ENCODE assay signal across 11 mouse cellular contexts in the genomic region with DNA sequence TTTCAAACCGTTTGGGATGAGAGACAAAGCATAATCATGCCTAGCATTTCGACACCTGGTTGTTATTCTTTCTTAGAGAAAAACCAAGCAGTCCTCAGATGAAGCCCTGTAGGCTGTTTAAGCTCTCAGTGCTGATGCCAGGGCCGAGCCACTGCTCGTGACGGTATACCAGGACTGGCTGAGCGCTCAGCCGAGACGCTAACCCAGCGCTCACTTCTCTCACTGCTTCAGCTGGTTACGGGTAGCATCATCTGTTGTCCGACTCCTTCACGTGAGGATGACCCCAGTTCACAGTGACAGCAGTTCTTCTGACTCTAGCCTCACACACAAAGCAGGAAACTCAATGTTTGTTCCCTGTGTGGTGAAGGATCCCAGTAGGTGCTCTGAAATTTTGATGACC. TPM values are rescaled to one million over a fixed set of nuclear protein-coding genes. Genes with fewer than 3 reads are reported as not detected.
DNase-seq lines count a peak whose midpoint lies in the region; ATAC-seq and TF ChIP-seq lines count a peak whose summit lies in the region.
"Had no signal": no experiment of that assay in that cellular context is flagged by ENCODE, and none has a peak within 500 bp of the region (broad histone marks: within the 10 kb centered on the region; RNA-seq: fewer than 3 reads in every experiment).

No protein-coding gene starts in this region.

- no peak for DNase-seq in heart, postnatal 0 days (ENCODE audit: low spot score)
- DNase-seq in heart, adult 18-20 months = no peak
- no peak for DNase-seq in lung, adult 2 months
- DNase-seq in urinary bladder, postnatal 14 days (ENCODE audit: low spot score) = no peak
- no peak for DNase-seq in left cerebral cortex, adult 11 months (ENCODE audit: low spot score)
- DNase-seq: lung, postnatal 4 days; thymus, postnatal 4 days had no signal

- 0 out of 2 replicates have a peak overlapping the region, but pooled peaks have one; percentile 15 for H3K4me2 ChIP-seq in heart, postnatal 0 days (ENCODE audit: low read depth, low read length)
- H3K4me2 ChIP-seq in lung, embryonic 16.5 days (ENCODE audit: low read depth, low read length) = no peak overlapping the region
- H3K4me2 ChIP-seq in intestine, embryonic 15.5 days (replicated peaks) = no peak overlapping the region
- no peak overlapping the region for H3K4me2 ChIP-seq in stomach, embryonic 14.5 days (replicated peaks; ENCODE audit: low read depth, low read length)

- 66% methylated on average over 12 of the region's 12 CpGs for WGBS in heart, postnatal 0 days
- WGBS in lung, embryonic 16.5 days = 58% methylated on average over 12 of the region's 12 CpGs
- WGBS in lung, adult 2 months = 68% methylated on average over 12 of the region's 12 CpGs
- 67% methylated on average over 12 of the region's 12 CpGs for WGBS in intestine, embryonic 15.5 days
- WGBS in stomach, embryonic 14.5 days = 72% methylated on average over 12 of the region's 12 CpGs

- no peaks in the 10 kb centered on the region for H3K27me3 ChIP-seq in heart, postnatal 0 days (ENCODE audit: control insufficient read depth, insufficient read depth, low read length)
- H3K27me3 ChIP-seq in lung, embryonic 16.5 days (ENCODE audit: control insufficient read depth, insufficient read depth, low read depth, low read length) = no peaks in the 10 kb centered on the region
- no peaks in the 10 kb centered on the region for H3K27me3 ChIP-seq in intestine, embryonic 15.5 days (replicated peaks)
- no peaks in the 10 kb centered on the region for H3K27me3 ChIP-seq in stomach, embryonic 14.5 days (ENCODE audit: control insufficient read depth, insufficient read depth, low read length)

- 0 out of 2 replicates have a peak overlapping the region, but pooled peaks have one; percentile 24 for H3K9ac ChIP-seq in heart, postnatal 0 days (replicated peaks; ENCODE audit: low read depth, low read length)
- H3K9ac ChIP-seq in lung, embryonic 16.5 days (ENCODE audit: low read length) = no peak overlapping the region
- H3K9ac ChIP-seq in intestine, embryonic 15.5 days = no peak overlapping the region
- no peak overlapping the region for H3K9ac ChIP-seq in stomach, embryonic 14.5 days (replicated peaks; ENCODE audit: low read depth, low read length)

- H3K4me3 ChIP-seq in heart, postnatal 0 days (ENCODE audit: low read depth, low read length) = no peak overlapping the region
- no peak overlapping the region for H3K4me3 ChIP-seq in lung, embryonic 16.5 days (ENCODE audit: low read length)
- H3K4me3 ChIP-seq in lung, adult 2 months (replicated peaks; ENCODE audit: extremely low read depth, low read depth, low read length) = no peak overlapping the region
- H3K4me3 ChIP-seq in intestine, embryonic 15.5 days (replicated peaks) = no peak overlapping the region
- no peak overlapping the region for H3K4me3 ChIP-seq in stomach, embryonic 14.5 days (ENCODE audit: low read depth, low read length)
- H3K4me3 ChIP-seq: myocyte had no signal

- peaks cover 18% of the 10 kb centered on the region for H3K4me1 ChIP-seq in heart, postnatal 0 days (ENCODE audit: control insufficient read depth, insufficient read depth)
- H3K4me1 ChIP-seq in lung, embryonic 16.5 days (replicated peaks; ENCODE audit: control insufficient read depth, insufficient read depth, low read length) = peaks cover 10% of the 10 kb centered on the region; the same call in 1 of the 2 replicates
- H3K4me1 ChIP-seq in lung, adult 2 months (ENCODE audit: control insufficient read depth, insufficient read depth, low read length) = peaks cover 15% of the 10 kb centered on the region
- peaks cover 16% of the 10 kb centered on the region for H3K4me1 ChIP-seq in intestine, embryonic 15.5 days (replicated peaks)
- peaks cover 31% of the 10 kb centered on the region for H3K4me1 ChIP-seq in stomach, embryonic 14.5 days (ENCODE audit: control insufficient read depth, insufficient read depth, low read length)

- ATAC-seq in heart, postnatal 0 days (ENCODE audit: insufficient read depth, low read depth) = no peak; the same call in 1 of the 2 replicates
- no peak for ATAC-seq in lung, embryonic 16.5 days (ENCODE audit: low read depth)
- ATAC-seq in intestine, embryonic 15.5 days = no peak
- ATAC-seq in stomach, embryonic 14.5 days (ENCODE audit: insufficient number of reproducible peaks, insufficient read depth, low FRiP score, low read depth) = no peak

- H3K36me3 ChIP-seq in heart, postnatal 0 days (replicated peaks; ENCODE audit: control insufficient read depth, insufficient read depth, low read length) = peaks cover 18% of the 10 kb centered on the region
- peaks cover 13% of the 10 kb centered on the region for H3K36me3 ChIP-seq in lung, embryonic 16.5 days (ENCODE audit: control insufficient read depth, insufficient read depth, low read length)
- H3K36me3 ChIP-seq in intestine, embryonic 15.5 days = 0 out of 2 replicates have a peak, but pooled peaks cover 4% of the 10 kb centered on the region
- H3K36me3 ChIP-seq in stomach, embryonic 14.5 days (ENCODE audit: control insufficient read depth, insufficient read depth, low read length) = peaks cover 7% of the 10 kb centered on the region; the same call in 1 of the 2 replicates

- no peaks in the 10 kb centered on the region for H3K9me3 ChIP-seq in heart, postnatal 0 days (replicated peaks; ENCODE audit: control insufficient read depth, low read length)
- H3K9me3 ChIP-seq in lung, embryonic 16.5 days (ENCODE audit: control insufficient read depth, low read length) = no peaks in the 10 kb centered on the region
- no peaks in the 10 kb centered on the region for H3K9me3 ChIP-seq in intestine, embryonic 15.5 days
- no peaks in the 10 kb centered on the region for H3K9me3 ChIP-seq in stomach, embryonic 14.5 days (ENCODE audit: control insufficient read depth, low read depth, low read length)

- TF ChIP-seq CTCF in heart, postnatal 0 days (IDR thresholded peaks at IDR 0.05; ENCODE audit: low read depth) = no peak
- no peak for TF ChIP-seq CTCF in lung, adult 2 months (IDR thresholded peaks at IDR 0.05; ENCODE audit: insufficient read depth, low read length)

- peak overlapping the region; percentile 70 for H3K27ac ChIP-seq in heart, postnatal 0 days (ENCODE audit: low read depth)
- 0 out of 2 replicates have a peak overlapping the region, but pooled peaks have one; percentile 13 for H3K27ac ChIP-seq in lung, embryonic 16.5 days (ENCODE audit: low read length)
- H3K27ac ChIP-seq in intestine, embryonic 15.5 days = 0 out of 2 replicates have a peak overlapping the region, but pooled peaks have one; percentile 19
- H3K27ac ChIP-seq in stomach, embryonic 14.5 days (ENCODE audit: low read length) = peak overlapping the region; percentile 64; the same call in 1 of the 2 replicates

- TF ChIP-seq POLR2A in lung, adult 2 months (IDR thresholded peaks at IDR 0.05; ENCODE audit: borderline replicate concordance, extremely low read depth, low read depth, low read length) = no peak

- no peak for TF ChIP-seq EP300 in heart, postnatal 0 days (IDR thresholded peaks at IDR 0.05; ENCODE audit: low read depth)

RNA-seq across cellular contexts. Expression of gene Twsg1, which starts 10.8 kb away (rescaled TPM):
- 81.4 and 92.7 TPM in 2 replicates for total RNA-seq in heart, postnatal 0 days (2014; rRNA removed; ENCODE audit: low replicate concordance)
- polyA plus RNA-seq in heart, postnatal 0 days (2015; fragmentation: Nextera tagmentation; extraction: Ambion mirVana) = 60.0 and 65.8 TPM in 2 replicates
- total RNA-seq in heart, adult 18-20 months (2021) = 10 to 100 TPM; 74.0 to 76.9 TPM
- polyA plus RNA-seq in lung, embryonic 16.5 days (2015; fragmentation: Nextera tagmentation; extraction: Ambion mirVana) = 126 and 129 TPM in 2 replicates
- 85.2 and 92.5 TPM in 2 replicates for polyA plus RNA-seq in lung, adult 2 months (2012; rRNA removed)
- 74.6 and 82.4 TPM in 2 replicates for polyA plus RNA-seq in intestine, embryonic 15.5 days (2015; fragmentation: Nextera tagmentation; extraction: Ambion mirVana)
- polyA plus RNA-seq in stomach, embryonic 14.5 days (2014; fragmentation: Nextera tagmentation; extraction: Ambion mirVana) = 158 and 159 TPM in 2 replicates

RNA-seq across cellular contexts. Expression of gene Ralbp1, which starts 54.6 kb away (rescaled TPM):
- 37.9 and 38.6 TPM in 2 replicates for total RNA-seq in heart, postnatal 0 days (2014; rRNA removed; ENCODE audit: low replicate concordance)
- polyA plus RNA-seq in heart, postnatal 0 days (2015; fragmentation: Nextera tagmentation; extraction: Ambion mirVana) = 39.0 and 45.8 TPM in 2 replicates
- total RNA-seq in heart, adult 18-20 months (2021) = 10 to 100 TPM; 35.3 to 36.3 TPM
- polyA plus RNA-seq in lung, embryonic 16.5 days (2015; fragmentation: Nextera tagmentation; extraction: Ambion mirVana) = 95.4 and 101 TPM in 2 replicates
- 55.1 and 60.5 TPM in 2 replicates for polyA plus RNA-seq in lung, adult 2 months (2012; rRNA removed)
- polyA plus RNA-seq in intestine, embryonic 15.5 days (2015; fragmentation: Nextera tagmentation; extraction: Ambion mirVana) = 64.3 and 74.9 TPM in 2 replicates
- 77.4 and 97.3 TPM in 2 replicates for polyA plus RNA-seq in stomach, embryonic 14.5 days (2014; fragmentation: Nextera tagmentation; extraction: Ambion mirVana)

Comparison
In these comparisons a context has a peak if more than half of its experiments do, and no peak if none do; other contexts are left out.
1. H3K27ac ChIP-seq: peak in every context shown above with its lines; median percentile 70 in heart, postnatal 0 days; 64 in stomach, embryonic 14.5 days; 19 in intestine, embryonic 15.5 days; 13 in lung, embryonic 16.5 days.